Mouse (Mus musculus) thymus, adult 2 months (tissue): ENCODE results near the gene Antxr1.

Experiments used
- CTCF ChIP-seq: fragments of 200-500 bp; IDR thresholded peaks from 2 replicates; pipeline ENCODE4 v1.5.1; 2012; ENCODE audit warnings: mild to moderate bottlenecking, control low read depth, low read length, moderate library complexity, borderline replicate concordance; ENCODE audit not compliant: control insufficient read depth, poor library complexity, insufficient read depth; ENCODE audit errors: extremely low read depth
- POLR2A ChIP-seq: fragments of 200-500 bp; IDR thresholded peaks from 2 replicates; pipeline ENCODE4 v1.6.1; 2012; ENCODE audit warnings: mild to moderate bottlenecking, low read length, control low read depth, moderate library complexity; ENCODE audit not compliant: control insufficient read depth, poor library complexity, insufficient read depth; ENCODE audit errors: extremely low read depth

DNA sequence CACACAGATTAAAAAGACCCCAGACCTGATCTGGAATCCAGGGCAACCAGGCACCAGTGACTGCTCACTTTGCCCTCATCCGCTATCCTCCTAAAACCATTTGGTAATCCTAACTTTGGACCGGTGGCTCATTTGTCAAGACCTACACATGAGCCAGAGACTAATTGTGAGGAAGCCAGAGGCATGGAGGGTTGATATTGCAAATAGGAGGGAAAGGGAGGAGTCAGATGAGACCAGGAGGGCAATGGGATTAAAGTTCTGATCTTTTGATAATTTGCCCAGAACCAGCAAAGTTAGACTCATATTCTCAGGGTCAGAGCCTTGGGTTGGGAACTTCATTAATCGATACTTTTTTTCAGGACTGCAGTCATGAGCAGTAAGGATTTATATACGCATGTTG, 78.2 kb downstream of the Antxr1 start:
- no peak for TF ChIP-seq CTCF
- no peak for TF ChIP-seq POLR2A
